Mouse (Mus musculus): Measurements from ENCODE around the gene Ddx19a.

DNA sequence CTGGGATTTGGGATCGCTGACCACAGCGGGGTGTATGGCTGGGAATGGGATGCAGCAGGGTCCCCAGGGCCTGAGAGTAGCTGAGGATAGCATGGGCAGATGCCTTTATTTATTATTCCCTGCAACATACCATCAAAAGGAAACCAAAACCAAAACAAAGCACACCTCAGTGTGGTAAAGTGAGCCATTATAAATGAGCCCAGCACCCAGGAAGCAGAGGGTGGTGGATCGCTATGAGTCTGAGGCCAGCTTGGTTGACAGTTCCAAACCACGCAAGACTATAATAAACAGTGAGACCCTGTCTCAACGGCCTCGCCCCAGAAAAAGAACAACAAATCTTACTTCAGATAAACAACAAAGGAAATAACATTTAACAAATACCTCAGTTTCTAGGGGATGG is 32.4 kb upstream of the Ddx19a start:
- no peak for TF ChIP-seq POLR2A (IDR thresholded peaks at IDR 0.05; ENCODE audit: insufficient read depth, low read depth, low read length)
- no peak for TF ChIP-seq CTCF (IDR thresholded peaks at IDR 0.05; ENCODE audit: insufficient read depth, low read depth, low read length)

Measured in olfactory bulb, adult 2 months (tissue).